Mouse (Mus musculus): ENCODE data around the gene Tbce.
A peak's percentile ranks its signal among the peaks of the same experiment; 100 is the strongest.
"Not testable (repeated sequence)": the region's sequence is repeated elsewhere in the genome, so short reads cannot be mapped to it uniquely, and the experiment has no call there.

GRCm38 (mm10) chr13:14035352-14035751, 4.1 kb downstream of the Tbce start:
- peak; percentile 17; the same call in 1 of the 2 replicates for TF ChIP-seq CTCF (IDR thresholded peaks at IDR 0.05; ENCODE audit: low read depth)
- TF ChIP-seq EP300 (IDR thresholded peaks at IDR 0.05; ENCODE audit: low read depth): not testable (repeated sequence)
